Mouse (Mus musculus) hematopoietic stem cell, adult 5-6 weeks (primary cell): ENCODE data around the gene Dlg2. TPM values are rescaled to one million over a fixed set of nuclear protein-coding genes. Genes with fewer than 3 reads are reported as not detected.
"Not testable (repeated sequence)": the region's sequence is repeated elsewhere in the genome, so short reads cannot be mapped to it uniquely, and the experiment has no call there.

Experiments used
- ATAC-seq, 2 experiments: fragments of 125-278 bp in 1 of 2; replicated peaks in 1 of 2; 2 replicates each; pipeline ENCODE4 v1.8.0; 2016 to 2017; ENCODE audit warnings: inconsistent platforms in 2 of 2, mild to moderate bottlenecking in 2 of 2, moderate number of reproducible peaks in 2 of 2, low read depth in 1 of 2, moderate TSS enrichment in 1 of 2; ENCODE audit not compliant: low FRiP score in 2 of 2, poor library complexity in 2 of 2, severe bottlenecking in 2 of 2, insufficient read depth in 1 of 2, low TSS enrichment in 1 of 2
- total RNA-seq: library from RNA; stranded (forward); fragments of 172-1452, 232-1000 nt; gene quantifications from 2 replicates; pipeline ENCODE4 v1.2.3, GENCODE M21; 2017

Dlg2 gene
- total RNA-seq, 1 experiment from 2014 or later = 3.8 TPM

DNA sequence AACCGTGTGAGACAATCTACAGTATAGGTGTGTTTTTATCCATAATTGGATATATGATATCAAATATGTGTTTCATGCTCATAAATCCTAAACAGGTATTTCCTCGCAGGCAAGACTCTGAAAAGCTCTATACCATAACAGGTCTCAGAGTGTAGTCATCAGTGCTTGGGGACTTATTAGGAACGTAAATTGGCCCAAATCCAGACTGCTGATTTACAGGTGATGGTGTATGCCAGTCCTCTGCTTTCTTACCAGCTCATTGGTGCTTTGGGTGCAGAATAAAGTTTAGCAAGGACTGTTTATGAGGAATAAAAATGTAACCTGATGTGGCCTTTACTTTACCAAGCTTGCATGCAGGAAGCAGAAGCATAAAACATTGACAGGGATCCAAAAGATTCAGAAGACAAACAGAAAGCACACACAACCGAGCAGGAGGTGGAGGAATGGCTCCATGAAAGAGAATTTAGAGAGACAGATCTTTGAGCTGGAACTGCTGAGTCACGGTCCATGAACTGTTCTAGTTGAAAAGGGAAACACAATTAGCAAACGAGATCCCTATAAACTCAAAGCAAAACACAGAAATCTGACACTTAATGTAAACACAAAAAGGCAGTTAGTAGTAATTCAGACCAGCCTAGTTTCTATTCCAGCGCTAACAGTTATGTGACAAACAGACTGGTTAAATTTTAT, 226.8 kb downstream of the Dlg2 start:
- no peak for ATAC-seq

GRCm38 (mm10) chr7:90703951-90704350, 227.5 kb downstream of the Dlg2 start:
- ATAC-seq = no peak

DNA sequence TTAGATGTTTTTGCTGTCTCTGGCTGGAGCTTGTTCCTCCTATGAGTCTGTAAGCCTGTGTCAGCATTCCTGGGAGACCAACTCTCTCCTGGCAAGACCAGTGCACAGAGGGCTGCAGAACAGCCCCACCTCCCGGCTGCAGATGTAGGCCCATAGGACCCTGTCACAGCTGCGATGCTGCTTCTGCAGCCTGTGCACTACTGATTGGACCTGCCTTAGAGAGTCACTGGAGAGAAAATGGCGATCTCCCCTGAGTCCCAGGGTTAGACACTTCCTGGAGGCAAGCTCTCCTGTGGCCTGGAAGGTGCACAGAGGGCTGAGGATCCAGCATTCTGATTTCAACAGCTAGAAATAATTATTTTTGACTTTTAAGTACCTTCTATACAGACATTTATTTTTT, 257.6 kb downstream of the Dlg2 start:
- ATAC-seq = no peak

GRCm38 (mm10) chr7:90736369-90736768, 259.9 kb downstream of the Dlg2 start:
- ATAC-seq = no peak

- no peak for ATAC-seq
These were observed 272.2 kb downstream of the Dlg2 start for GRCm38 (mm10) chr7:90748636-90749035.

GRCm38 (mm10) chr7:90787945-90788344, 311.5 kb downstream of the Dlg2 start:
- ATAC-seq = no peak

GRCm38 (mm10) chr7:90791522-90791921, 315.1 kb downstream of the Dlg2 start:
- ATAC-seq = no peak

DNA sequence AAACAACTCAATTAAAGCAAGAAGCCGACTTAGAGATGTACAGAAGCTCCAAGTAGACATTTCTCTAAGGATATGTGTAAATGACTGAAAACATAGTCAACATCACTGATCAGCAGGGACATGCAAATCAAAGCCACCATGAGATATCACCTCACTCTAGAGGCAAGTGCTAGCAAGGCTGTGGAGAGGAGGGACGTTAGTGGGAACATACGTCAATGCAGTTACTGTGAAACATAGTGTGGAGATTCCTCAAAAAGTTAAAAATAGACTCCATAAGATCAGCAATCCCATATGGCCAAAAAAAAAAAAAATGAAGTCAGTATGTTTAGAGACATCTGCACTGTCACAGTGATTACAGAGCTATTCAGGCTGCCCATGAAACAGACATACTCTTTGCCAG, 349.2 kb downstream of the Dlg2 start:
- no peak for ATAC-seq

DNA sequence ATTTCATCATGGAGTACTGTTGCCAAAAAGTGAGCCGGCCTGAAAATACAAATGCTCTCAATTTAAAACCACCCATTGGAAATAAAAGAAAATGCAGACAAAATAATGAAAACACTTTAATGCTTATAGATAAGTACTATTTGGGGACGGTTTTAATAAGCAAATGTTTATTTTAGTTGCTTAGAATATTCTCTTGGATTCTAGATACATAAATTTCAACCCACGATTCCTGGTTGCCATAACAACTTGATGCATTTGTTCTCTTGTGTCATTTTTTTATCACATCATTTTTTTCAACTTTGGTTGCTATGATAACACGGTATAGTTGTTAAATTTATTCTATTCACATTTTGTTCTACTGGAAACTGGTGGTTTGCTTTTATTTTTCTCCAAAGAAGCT, 364.8 kb downstream of the Dlg2 start:
- no peak for ATAC-seq

GRCm38 (mm10) chr7:90843345-90844293, 367.1 kb downstream of the Dlg2 start:
- ATAC-seq = no peak

DNA sequence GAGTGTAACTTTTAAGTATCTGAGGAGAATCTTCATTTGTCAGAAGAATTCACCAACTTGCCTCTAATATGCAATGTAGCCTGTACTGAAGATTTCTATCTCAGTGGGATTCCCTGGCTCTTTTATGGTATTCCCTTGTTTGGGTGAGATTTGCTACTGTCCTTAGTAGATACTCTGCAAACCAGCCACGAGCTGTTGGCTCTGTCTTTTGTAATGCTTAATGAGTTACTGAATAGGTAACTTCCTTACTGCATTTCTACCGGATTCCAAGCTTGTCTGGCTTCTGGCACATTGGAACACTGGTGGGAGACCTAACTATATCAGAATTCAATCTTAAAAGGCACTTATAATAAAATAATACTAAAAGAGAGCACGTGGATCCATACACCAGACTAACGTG, 400.3 kb downstream of the Dlg2 start:
- ATAC-seq = not testable (repeated sequence)

DNA sequence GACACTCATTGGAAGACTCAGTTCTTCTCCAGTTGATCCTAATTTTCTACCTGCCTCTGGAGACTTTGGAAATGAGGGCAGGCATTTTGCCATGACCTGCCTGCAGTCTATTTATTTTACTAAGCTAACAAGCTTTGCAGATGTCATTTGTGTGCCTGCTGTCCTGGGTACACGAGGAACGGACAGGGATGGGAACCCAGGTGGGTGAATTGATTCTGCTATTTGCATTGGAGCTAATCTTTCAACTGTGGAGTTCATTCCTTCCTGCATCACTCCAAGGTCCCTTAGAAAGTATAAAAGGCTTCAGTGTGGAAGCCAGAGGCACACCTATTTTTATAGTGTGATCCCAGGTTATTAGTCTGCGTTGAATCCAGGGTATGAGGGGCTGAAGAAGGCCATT, 406.3 kb downstream of the Dlg2 start:
- no peak for ATAC-seq

GRCm38 (mm10) chr7:90886396-90887006, 410.0 kb downstream of the Dlg2 start:
- ATAC-seq = no peak; a peak in 1 of 4 replicates

DNA sequence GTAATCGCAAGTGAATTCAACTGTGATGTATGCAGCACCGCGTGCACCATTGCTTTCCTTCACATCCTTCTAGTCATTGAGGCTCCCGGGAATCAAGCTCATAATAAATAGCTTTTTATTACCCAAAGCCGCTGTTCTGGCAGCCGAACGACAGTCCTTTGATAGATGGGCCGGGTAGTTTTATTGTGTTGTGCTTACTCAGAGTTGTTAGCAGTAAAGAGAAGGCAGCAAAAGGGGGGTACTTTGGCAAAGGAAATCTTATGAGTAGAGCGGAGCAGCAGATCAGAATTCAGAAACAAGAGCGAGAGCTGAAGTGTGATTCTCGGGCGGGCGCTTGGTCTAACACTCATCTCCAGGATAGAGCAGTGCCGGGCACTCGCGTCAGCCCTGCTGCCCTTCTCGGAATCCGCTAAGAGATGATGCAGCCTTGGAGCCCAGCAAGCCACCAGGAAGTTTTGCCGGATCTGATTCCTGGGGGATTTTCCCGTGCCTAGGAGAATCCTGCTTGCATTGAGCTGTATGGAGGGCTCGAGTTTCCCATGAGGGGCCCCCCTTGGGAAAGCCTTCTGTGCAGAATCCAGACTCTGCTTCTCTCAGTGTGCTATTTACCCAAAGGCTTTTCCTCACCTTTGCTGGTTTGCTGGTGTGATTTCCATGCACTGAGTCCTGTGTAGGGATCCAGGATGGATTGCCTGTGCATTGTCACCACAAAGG, 410.7 kb downstream of the Dlg2 start:
- ATAC-seq = no peak

GRCm38 (mm10) chr7:90927441-90927840, 451.0 kb downstream of the Dlg2 start:
- ATAC-seq = no peak

DNA sequence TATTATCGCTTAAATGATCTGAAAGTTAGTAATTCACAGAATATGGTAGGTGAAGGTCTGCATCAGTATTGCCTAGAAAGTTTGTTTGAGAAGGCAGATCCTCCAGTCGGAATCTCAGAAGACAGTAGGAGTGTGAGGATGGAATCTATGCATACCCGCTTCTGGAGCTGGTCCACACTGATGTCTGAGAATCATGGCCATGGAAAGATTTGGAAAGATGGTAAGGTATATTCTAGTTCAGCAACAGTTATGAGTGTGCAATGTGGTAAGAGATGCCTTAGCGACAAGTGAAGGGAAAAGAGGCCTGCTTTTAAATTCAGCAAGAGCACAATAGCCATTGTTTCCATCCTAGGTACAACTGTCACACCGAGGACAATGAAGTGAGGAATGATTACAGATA, 464.3 kb downstream of the Dlg2 start:
- no peak for ATAC-seq

DNA sequence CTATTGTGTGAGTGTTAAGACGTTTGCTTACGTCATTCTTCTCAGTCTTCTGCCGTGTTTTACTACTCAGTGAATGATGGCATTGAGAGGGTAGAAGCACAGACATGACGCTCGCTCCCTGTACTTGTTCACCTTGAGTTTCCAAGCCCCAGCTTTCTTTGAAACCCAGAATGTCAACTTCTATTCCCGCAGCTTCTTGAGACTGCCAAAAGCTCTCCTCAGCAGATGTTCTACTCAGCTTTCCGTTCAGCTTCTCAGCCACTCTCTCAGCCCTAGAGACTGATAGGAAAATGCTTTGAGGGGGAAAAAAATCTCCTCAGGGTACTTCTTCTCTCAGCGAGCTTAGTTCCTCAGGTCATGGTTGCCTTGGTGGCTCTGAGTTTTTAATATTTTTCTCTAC, 470.6 kb downstream of the Dlg2 start:
- ATAC-seq = no peak

DNA sequence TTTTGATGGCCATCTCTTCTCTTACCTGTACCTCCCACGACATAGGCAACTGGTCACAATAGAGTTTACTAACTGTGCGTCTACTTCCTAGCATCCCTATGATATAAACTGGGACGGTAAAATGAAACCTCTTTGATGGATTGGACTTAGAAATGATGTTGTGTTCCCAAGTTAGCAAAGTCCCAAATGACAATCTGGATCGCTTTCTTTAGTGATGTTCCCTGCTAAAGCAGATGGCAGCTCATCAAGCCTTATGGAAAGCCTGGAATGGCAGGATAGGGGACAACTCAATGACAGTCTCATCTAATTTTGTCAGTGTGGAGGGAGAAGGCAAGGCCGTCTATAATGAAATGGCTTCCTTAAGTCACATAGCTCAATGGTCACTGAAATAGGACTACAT, 472.7 kb downstream of the Dlg2 start:
- ATAC-seq = no peak
